Mouse (Mus musculus) left cerebral cortex, postnatal 4 days (tissue): ENCODE results near the gene Krt2. TPM values are rescaled to one million over a fixed set of nuclear protein-coding genes. Genes with fewer than 3 reads are reported as not detected.
A peak's percentile ranks its signal among the peaks of the same experiment; 100 is the strongest.

ENCODE experiments used
- DNase-seq: peaks from one replicate; pipeline ENCODE4 v3.0.0-alpha.2; 2022
- intact Hi-C: fragments of 180-260 bp; cut with DNase I; formaldehyde crosslinking; loops from one replicate; pipeline ENCODE4 v1.15.1; 2025
- total RNA-seq, 2 experiments: library from RNA; stranded (reverse); gene quantifications; 2 replicates each; pipeline ENCODE4 v1.2.3; 2021

The Krt2 gene
- total RNA-seq, 2 experiments from 2014 or later, result not detected

- DNase-seq, result peak; percentile 88
- intact Hi-C loops, result loop anchor here (2.0 to 5.0 kb wide), 3 partner anchors 200 to 435 kb away; no protein-coding TSS in a partner anchor
Observed at GRCm38 (mm10) chr15:101772711-101773081, 45.3 kb downstream of the Krt2 start.

- intact Hi-C loops, result loop anchor here (2.0 to 5.0 kb wide), 3 partner anchors 201 to 435 kb away; no protein-coding TSS in a partner anchor
- peak; percentile 36 for DNase-seq
Observed at GRCm38 (mm10) chr15:101772080-101772710, 45.8 kb downstream of the Krt2 start.

DNA sequence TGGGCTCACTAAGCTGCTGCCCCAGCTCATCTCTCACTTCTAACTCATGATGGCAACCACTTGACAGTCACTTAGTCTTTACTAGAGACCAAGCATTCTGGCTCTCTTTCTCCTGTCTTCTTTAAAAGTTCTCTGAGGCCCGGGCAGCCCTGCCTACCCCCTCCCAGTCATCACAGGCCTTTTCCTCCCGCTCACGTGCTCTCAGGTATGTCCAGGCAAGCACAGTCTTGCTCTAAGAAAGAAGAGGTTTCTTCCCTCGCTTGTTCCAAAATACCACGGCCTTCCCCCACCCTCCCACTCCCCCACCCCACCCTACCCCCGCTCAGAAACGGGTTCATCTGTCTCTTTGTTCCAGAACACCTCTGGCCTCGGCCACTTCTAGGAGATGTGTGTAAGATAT, 47.7 kb downstream of the Krt2 start:
- no peak for DNase-seq
- intact Hi-C loops, result loop anchor here (5.0 kb wide), 2 partner anchors 248 to 433 kb away; no protein-coding TSS in a partner anchor

Other genes starting within 250 kb of the Krt2 start
- not detected for gene Krt75, start 244.3 kb downstream of the Krt2 start, total RNA-seq
- gene Gm5414, start 190.0 kb downstream of the Krt2 start, total RNA-seq, result not detected
- gene Gm5478, start 170.8 kb downstream of the Krt2 start, total RNA-seq, result not detected
- gene Krt6b, start 137.9 kb downstream of the Krt2 start, total RNA-seq, result not detected
- gene Krt6a, start 123.9 kb downstream of the Krt2 start, total RNA-seq, result not detected
- gene Krt5, start 105.3 kb downstream of the Krt2 start, total RNA-seq, result not detected
- not detected for gene Krt71, start 75.1 kb downstream of the Krt2 start, total RNA-seq
- not detected for gene Krt72, start 31.7 kb downstream of the Krt2 start, total RNA-seq
- under 1 TPM; 0.42 to 0.46 TPM for gene Krt73, start 15.8 kb downstream of the Krt2 start, total RNA-seq
- 1 to 10 TPM; 5.9 to 6.1 TPM for gene Krt1, start 32.6 kb upstream of the Krt2 start, total RNA-seq
- 1 to 10 TPM; 6.7 to 7.8 TPM for gene Krt77, start 51.5 kb upstream of the Krt2 start, total RNA-seq
- not detected for gene Krt76, start 74.8 kb upstream of the Krt2 start, total RNA-seq
- under 1 TPM in 1 of 2 experiments, not detected in 1; 0.24 TPM for gene Krt4, start 106.6 kb upstream of the Krt2 start, total RNA-seq
- under 1 TPM in 1 of 2 experiments, not detected in 1; 0.32 TPM for gene Krt79, start 122.2 kb upstream of the Krt2 start, total RNA-seq
- gene Krt78, start 136.1 kb upstream of the Krt2 start, total RNA-seq, result not detected
- gene Krt8, start 186.3 kb upstream of the Krt2 start, total RNA-seq, result under 1 TPM in 1 of 2 experiments, not detected in 1; 0.18 TPM
- under 1 TPM; 0.26 to 0.64 TPM for gene Krt18, start 210.0 kb upstream of the Krt2 start, total RNA-seq